Mouse (Mus musculus) cerebellum, adult 9-11 months (tissue): ENCODE measurements around the gene Lemd2.

ENCODE experiments used
- DNase-seq: peaks from one replicate; pipeline ENCODE4 v3.0.0; 2022

The Lemd2 gene

GRCm38 (mm10) chr17:27153773-27154193, 50.5 kb downstream of the Lemd2 start:
- peak; percentile 58 for DNase-seq

- no peak for DNase-seq
Measured at GRCm38 (mm10) chr17:27152976-27153723, 51.1 kb downstream of the Lemd2 start.

GRCm38 (mm10) chr17:27151411-27151810, 52.9 kb downstream of the Lemd2 start:
- peak; percentile 45 for DNase-seq

- DNase-seq = no peak
Measured at GRCm38 (mm10) chr17:27150871-27151270, 53.4 kb downstream of the Lemd2 start.

GRCm38 (mm10) chr17:27146323-27146923, 57.8 kb downstream of the Lemd2 start:
- DNase-seq = no peak

- no peak for DNase-seq
Measured at GRCm38 (mm10) chr17:27144152-27144551, 60.1 kb downstream of the Lemd2 start.

- DNase-seq = no peak
Measured at GRCm38 (mm10) chr17:27141971-27142450, 62.3 kb downstream of the Lemd2 start.

- DNase-seq = no peak
Measured at GRCm38 (mm10) chr17:27140262-27140661, 64.0 kb downstream of the Lemd2 start.
